ENCODE assay signal across 22 mouse cellular contexts in the genomic region with DNA sequence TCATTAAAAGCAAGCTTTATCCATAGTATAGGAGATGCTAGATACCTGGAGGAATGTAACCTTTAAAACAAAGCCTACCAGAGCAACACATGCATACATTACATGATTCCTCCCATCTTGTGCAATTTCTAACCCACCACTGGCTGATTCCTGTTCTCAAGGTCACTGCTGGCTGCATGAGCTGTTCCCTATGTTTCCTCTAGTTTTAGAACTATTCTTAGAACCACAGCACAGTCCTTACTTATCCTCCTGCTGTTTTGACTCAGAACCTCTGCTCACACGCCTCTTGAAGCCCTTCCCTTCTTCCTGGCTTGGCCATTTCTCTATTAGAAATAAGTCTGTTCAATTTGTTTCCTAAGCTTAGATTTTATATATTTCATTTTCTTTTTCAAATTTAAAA. TPM values are rescaled to one million over a fixed set of nuclear protein-coding genes. Genes with fewer than 3 reads are reported as not detected.
A peak's percentile ranks its signal among the peaks of the same experiment; 100 is the strongest.
DNase-seq lines count a peak whose midpoint lies in the region; ATAC-seq and TF ChIP-seq lines count a peak whose summit lies in the region.
"Had no signal": no experiment of that assay in that cellular context is flagged by ENCODE, and none has a peak within 500 bp of the region (broad histone marks: within the 10 kb centered on the region; RNA-seq: fewer than 3 reads in every experiment).

No protein-coding gene starts in this region.

- no peak for TF ChIP-seq CTCF in olfactory bulb, adult 2 months (IDR thresholded peaks at IDR 0.05; ENCODE audit: insufficient read depth, low read depth, low read length)

- intact Hi-C loops in heart, postnatal 36 days (cut with DNase I), result no loop called here
- intact Hi-C loops in heart, postnatal 25 days (cut with DNase I), result no loop called here

- peak; percentile 52; the same call in 1 of the 2 replicates for ATAC-seq in heart, embryonic 16.5 days (replicated peaks; ENCODE audit: extremely low read depth, insufficient read depth, low FRiP score)
- ATAC-seq: forebrain, embryonic 14.5 days; midbrain, embryonic 13.5 days had no signal

- DNase-seq in heart, embryonic 10.5 days (ENCODE audit: low spot score), result no peak
- DNase-seq in heart, postnatal 36 days, result no peak
- DNase-seq in heart, postnatal 25 days (ENCODE audit: low spot score), result no peak
- DNase-seq in ovary, postnatal 36 days (ENCODE audit: low spot score), result peak; percentile 9
- no peak for DNase-seq in ovary, adult 18-20 months (ENCODE audit: low spot score)
- no peak for DNase-seq in spleen, adult 12 weeks (ENCODE audit: low spot score)
- DNase-seq: adrenal gland, adult 8-10 months; cerebellum, adult 9-11 months; lung, postnatal 36 days; retina, postnatal 1 day; right cerebral cortex, postnatal 25 days; thymus, postnatal 14 days had no signal

- peak overlapping the region; percentile 62; the same call in 1 of the 2 replicates for H3K27ac ChIP-seq in heart, embryonic 10.5 days
- H3K27ac ChIP-seq in heart, embryonic 16.5 days (ENCODE audit: low read length), result peak overlapping the region; percentile 53
- H3K27ac ChIP-seq in olfactory bulb, adult 2 months (ENCODE audit: insufficient read depth, low read depth, low read length), result peak overlapping the region; percentile 58; the same call in 1 of the 2 replicates
- H3K27ac ChIP-seq: embryonic facial prominence, embryonic 15.5 days; hindbrain, embryonic 15.5 days; left cerebral cortex, adult 2 months; liver, embryonic 14.5 days; lung, embryonic 15.5 days; midbrain, embryonic 13.5 days had no signal

- no peak for TF ChIP-seq POLR2A in olfactory bulb, adult 2 months (IDR thresholded peaks at IDR 0.05; ENCODE audit: insufficient read depth, low read depth, low read length)

- H3K27me3 ChIP-seq in heart, embryonic 10.5 days (ENCODE audit: insufficient read depth, poor library complexity, severe bottlenecking), result no peaks in the 10 kb centered on the region
- no peaks in the 10 kb centered on the region for H3K27me3 ChIP-seq in heart, embryonic 16.5 days (ENCODE audit: control insufficient read depth, insufficient read depth, low read length)
- H3K27me3 ChIP-seq: embryonic facial prominence, embryonic 15.5 days; hindbrain, embryonic 15.5 days; lung, embryonic 15.5 days; megakaryocyte, embryonic 14.5 days; midbrain, embryonic 13.5 days had no signal

- H3K9me3 ChIP-seq in heart, embryonic 10.5 days, result no peaks in the 10 kb centered on the region
- no peaks in the 10 kb centered on the region for H3K9me3 ChIP-seq in heart, embryonic 16.5 days (replicated peaks; ENCODE audit: control insufficient read depth, low read length)
- H3K9me3 ChIP-seq: embryonic facial prominence, embryonic 15.5 days; hindbrain, embryonic 15.5 days; lung, embryonic 15.5 days; megakaryocyte, embryonic 14.5 days; midbrain, embryonic 13.5 days had no signal

- no peak overlapping the region for H3K9ac ChIP-seq in heart, embryonic 16.5 days (ENCODE audit: low read length)
- H3K9ac ChIP-seq: embryonic facial prominence, embryonic 15.5 days; hindbrain, embryonic 15.5 days; liver, embryonic 14.5 days; lung, embryonic 15.5 days; midbrain, embryonic 13.5 days had no signal

- no peak overlapping the region for H3K4me3 ChIP-seq in heart, embryonic 10.5 days
- H3K4me3 ChIP-seq in heart, embryonic 16.5 days (ENCODE audit: low read length), result no peak overlapping the region
- no peak overlapping the region for H3K4me3 ChIP-seq in olfactory bulb, adult 2 months (ENCODE audit: insufficient read depth, low read depth, low read length)
- H3K4me3 ChIP-seq: embryonic facial prominence, embryonic 15.5 days; hindbrain, embryonic 15.5 days; left cerebral cortex, adult 2 months; lung, embryonic 15.5 days; megakaryocyte, embryonic 14.5 days; midbrain, embryonic 13.5 days had no signal

- H3K36me3 ChIP-seq in heart, embryonic 10.5 days, result peaks cover 15% of the 10 kb centered on the region; the same call in 1 of the 2 replicates
- no peaks in the 10 kb centered on the region for H3K36me3 ChIP-seq in heart, embryonic 16.5 days (ENCODE audit: control insufficient read depth, insufficient read depth)
- H3K36me3 ChIP-seq: hindbrain, embryonic 15.5 days had no signal

- WGBS in heart, embryonic 10.5 days, result 46% methylated on average over 1 of the region's 1 CpGs
- WGBS in heart, embryonic 16.5 days, result 33% methylated on average over 1 of the region's 1 CpGs
- WGBS in olfactory bulb, adult 2 months, result 37% methylated on average over 1 of the region's 1 CpGs

- H3K4me1 ChIP-seq in heart, embryonic 10.5 days, result peaks cover 22% of the 10 kb centered on the region
- H3K4me1 ChIP-seq in heart, embryonic 16.5 days (ENCODE audit: control insufficient read depth, insufficient read depth, low read length), result peaks cover 21% of the 10 kb centered on the region
- H3K4me1 ChIP-seq in olfactory bulb, adult 2 months (ENCODE audit: control insufficient read depth, insufficient read depth, low read length), result peaks cover 2% of the 10 kb centered on the region; the same call in 1 of the 2 replicates

- no peak overlapping the region for H3K4me2 ChIP-seq in heart, embryonic 16.5 days (ENCODE audit: low read depth, low read length)
- H3K4me2 ChIP-seq: embryonic facial prominence, embryonic 15.5 days; hindbrain, embryonic 15.5 days; lung, embryonic 15.5 days; midbrain, embryonic 13.5 days had no signal

RNA-seq across cellular contexts. Expression of a gene that starts 28.7 kb away (rescaled TPM):
- polyA plus RNA-seq in heart, embryonic 10.5 days (2016; fragmentation: Nextera tagmentation; extraction: Ambion mirVana), result 23.6 TPM in 2 replicates
- 10 to 100 TPM; 26.4 to 30.0 TPM for total RNA-seq in heart, postnatal 36 days (2021)
- 16.1 and 19.1 TPM in 2 replicates for polyA plus RNA-seq in heart, embryonic 16.5 days (2015; fragmentation: Nextera tagmentation; extraction: Ambion mirVana)
- total RNA-seq in heart, postnatal 25 days (2021), result 10 to 100 TPM; 24.7 to 28.2 TPM
- polyA plus RNA-seq in olfactory bulb, adult 2 months (2012; ENCODE audit: insufficient read depth, insufficient read length, low replicate concordance, missing spikeins), result 108 and 163 TPM in 2 replicates
